Mouse (Mus musculus): ENCODE data around the gene Stmn3. TPM values are rescaled to one million over a fixed set of nuclear protein-coding genes. Genes with fewer than 3 reads are reported as not detected.

Stmn3 gene
- total RNA-seq, 2 experiments from 2014 or later: 14.6 to 18.7 TPM

GRCm38 (mm10) chr2:181287338-181287957 lies 26.9 kb downstream of the Stmn3 start:
- peak; percentile 81 to 88 for DNase-seq (ENCODE audit: low spot score in 2 of 2)

- DNase-seq (ENCODE audit: low spot score in 2 of 2): no peak
Measured at GRCm38 (mm10) chr2:181286629-181287337, 27.5 kb downstream of the Stmn3 start.

GRCm38 (mm10) chr2:181279968-181280367 lies 34.3 kb downstream of the Stmn3 start:
- DNase-seq (ENCODE audit: low spot score in 2 of 2): no peak

- DNase-seq (ENCODE audit: low spot score in 2 of 2): no peak
Measured at GRCm38 (mm10) chr2:181277866-181278265, 36.4 kb downstream of the Stmn3 start.

GRCm38 (mm10) chr2:181276766-181277165 lies 37.5 kb downstream of the Stmn3 start:
- DNase-seq (ENCODE audit: low spot score in 2 of 2): peak in 1 of 2 experiments; percentile 10

GRCm38 (mm10) chr2:181274639-181275038 lies 39.7 kb downstream of the Stmn3 start:
- no peak for DNase-seq (ENCODE audit: low spot score in 2 of 2)

- DNase-seq (ENCODE audit: low spot score in 2 of 2): no peak
Measured at GRCm38 (mm10) chr2:181273829-181274228, 40.5 kb downstream of the Stmn3 start.

GRCm38 (mm10) chr2:181272092-181272491 lies 42.2 kb downstream of the Stmn3 start:
- DNase-seq (ENCODE audit: low spot score in 2 of 2): no peak

GRCm38 (mm10) chr2:181266839-181267238 lies 47.5 kb downstream of the Stmn3 start:
- no peak for DNase-seq (ENCODE audit: low spot score in 2 of 2)

Other genes starting within 250 kb of the Stmn3 start
- 1 to 10 TPM; 5.2 to 7.3 TPM for gene Kcnq2, start 179.2 kb downstream of the Stmn3 start, total RNA-seq (2021)
- 10 to 100 TPM; 55.1 to 71.0 TPM for gene Eef1a2, start 157.5 kb downstream of the Stmn3 start, total RNA-seq (2021)
- 10 to 100 TPM; 69.8 to 94.9 TPM for gene Ppdpf, start 127.3 kb downstream of the Stmn3 start, total RNA-seq (2021)
- not detected for gene Ptk6, start 111.7 kb downstream of the Stmn3 start, total RNA-seq (2021)
- under 1 TPM; 0.73 to 0.83 TPM for gene Srms, start 101.3 kb downstream of the Stmn3 start, total RNA-seq (2021)
- under 1 TPM in 1 of 2 experiments, not detected in 1; 0.27 TPM for gene Fndc11, start 94.5 kb downstream of the Stmn3 start, total RNA-seq (2021)
- gene Helz2, start 72.5 kb downstream of the Stmn3 start, total RNA-seq (2021): 10 to 100 TPM; 21.6 to 23.7 TPM
- gene Gmeb2, start 26.5 kb downstream of the Stmn3 start, total RNA-seq (2021): 10 to 100 TPM; 14.8 to 15.2 TPM
- gene Rtel1, start 5.2 kb upstream of the Stmn3 start, total RNA-seq (2021): 10 to 100 TPM; 24.1 to 30.8 TPM
- gene Zgpat, start 50.4 kb upstream of the Stmn3 start, total RNA-seq (2021): 10 to 100 TPM; 50.8 to 51.0 TPM
- gene Arfrp1, start 50.9 kb upstream of the Stmn3 start, total RNA-seq (2021): 10 to 100 TPM; 48.9 to 51.8 TPM
- 10 to 100 TPM; 17.1 to 23.0 TPM for gene Lime1, start 65.6 kb upstream of the Stmn3 start, total RNA-seq (2021)
- gene Zbtb46, start 144.9 kb upstream of the Stmn3 start, total RNA-seq (2021): 10 to 100 TPM; 12.0 to 16.2 TPM
- gene Abhd16b, start 178.7 kb upstream of the Stmn3 start, total RNA-seq (2021): not detected
- 100 to 1,000 TPM in 1 of 2 experiments, 10 to 100 TPM in 1; 96.6 to 100 TPM for gene Tpd52l2, start 182.6 kb upstream of the Stmn3 start, total RNA-seq (2021)
- 10 to 100 TPM; 97.2 to 97.4 TPM for gene Dnajc5, start 206.0 kb upstream of the Stmn3 start, total RNA-seq (2021)